Mouse (Mus musculus) hindbrain, embryonic 14.5 days (tissue): ENCODE data around the gene Spns3. TPM values are rescaled to one million over a fixed set of nuclear protein-coding genes. Genes with fewer than 3 reads are reported as not detected.

Experiments
- ATAC-seq: fragments of 200-750 bp; cut with Nextera tagmentation; 2 replicates; pipeline ENCODE4 v1.8.0; 2017; ENCODE audit warnings: moderate number of reproducible peaks, mild to moderate bottlenecking, moderate TSS enrichment, moderate library complexity; ENCODE audit not compliant: low FRiP score
- DNase-seq: peaks from one replicate; pipeline ENCODE4 v3.0.0-alpha.2; 2015; ENCODE audit warnings: low spot score
- H3K27ac ChIP-seq: fragments of 300-500 bp; sonication (generic); 2 replicates; pipeline ENCODE4 v1.5.1; 2014; ENCODE audit warnings: mild to moderate bottlenecking, moderate library complexity
- H3K27me3 ChIP-seq: fragments of 300-500 bp; sonication (generic); 2 replicates; pipeline ENCODE4 v1.6.1; 2014; ENCODE audit warnings: mild to moderate bottlenecking, low read length, mixed read lengths; ENCODE audit not compliant: control insufficient read depth, insufficient read depth
- H3K36me3 ChIP-seq: fragments of 300-500 bp; sonication (generic); replicated peaks from 2 replicates; pipeline ENCODE4 v1.6.1; 2014; ENCODE audit not compliant: control insufficient read depth, insufficient read depth
- H3K4me1 ChIP-seq: fragments of 300-500 bp; sonication (generic); replicated peaks from 2 replicates; pipeline ENCODE4 v1.6.1; 2014; ENCODE audit warnings: antibody characterized with exemption, low read length, mixed read lengths; ENCODE audit not compliant: control insufficient read depth, insufficient read depth
- H3K4me2 ChIP-seq: fragments of 300-500 bp; sonication (generic); replicated peaks from 2 replicates; pipeline ENCODE4 v1.6.1; 2014; ENCODE audit warnings: mild to moderate bottlenecking, moderate library complexity
- H3K4me3 ChIP-seq: fragments of 300-500 bp; sonication (generic); replicated peaks from 2 replicates; pipeline ENCODE4 v1.5.1; 2014; ENCODE audit warnings: mild to moderate bottlenecking, low read length
- H3K9ac ChIP-seq: fragments of 300-500 bp; sonication (generic); 2 replicates; pipeline ENCODE4 v1.6.1; 2014
- H3K9me3 ChIP-seq: fragments of 300-500 bp; sonication (generic); 2 replicates; pipeline ENCODE4 v1.6.1; 2016; ENCODE audit warnings: low read length; ENCODE audit not compliant: control insufficient read depth
- WGBS: fragments of 180-500 bp; shearing (Covaris S2); extraction: QIAGEN DNeasy Blood & Tissue Kit; methylation state at CpG from one replicate; pipeline ENCODE4 v1.1.7; 2014; 5-methylcytosine and 5-hydroxymethylcytosine counted together
- polyA plus RNA-seq: library from polyadenylated mRNA; unstranded; fragments of >200 nt; fragmentation: Nextera tagmentation; extraction: Ambion mirVana; gene quantifications from 2 replicates; pipeline ENCODE4 v1.2.1, GENCODE M21; 2014

Gene Spns3
- polyA plus RNA-seq, 1 experiment from 2014 or later, result 0.11 TPM

DNA sequence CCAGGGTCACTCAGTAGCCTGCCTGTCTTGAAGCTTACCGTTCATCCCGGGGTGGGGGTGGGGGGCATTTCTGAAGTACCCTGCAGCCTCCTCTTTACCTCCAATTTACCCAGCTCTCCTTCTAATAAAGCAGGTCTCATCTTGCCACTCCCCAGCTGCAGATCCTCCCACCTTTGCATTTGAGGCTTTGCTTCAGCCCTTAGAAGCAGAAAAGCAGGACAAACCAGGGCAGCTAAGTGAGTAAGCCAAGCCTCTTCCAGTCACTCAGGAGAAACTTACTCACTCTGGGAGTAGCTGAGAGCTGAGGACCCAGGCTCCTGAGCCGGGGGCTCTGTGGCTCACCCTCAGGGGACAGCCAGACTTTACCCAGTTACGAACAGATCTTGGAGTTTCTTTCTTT is 28.2 kb upstream of the Spns3 start:
- H3K27me3 ChIP-seq, result no peaks in the 10 kb centered on the region
- H3K27ac ChIP-seq, result no peak overlapping the region
- 76% methylated on average over 4 of the region's 4 CpGs for WGBS
- no peaks in the 10 kb centered on the region for H3K36me3 ChIP-seq
- ATAC-seq (no peak), DNase-seq (no peak)
- H3K4me1 ChIP-seq, result peaks cover 9% of the 10 kb centered on the region; the same call in 1 of the 2 replicates
- no peak overlapping the region for H3K4me2 ChIP-seq
- H3K9ac ChIP-seq, result no peak overlapping the region
- no peaks in the 10 kb centered on the region for H3K9me3 ChIP-seq
- no peak overlapping the region for H3K4me3 ChIP-seq

DNA sequence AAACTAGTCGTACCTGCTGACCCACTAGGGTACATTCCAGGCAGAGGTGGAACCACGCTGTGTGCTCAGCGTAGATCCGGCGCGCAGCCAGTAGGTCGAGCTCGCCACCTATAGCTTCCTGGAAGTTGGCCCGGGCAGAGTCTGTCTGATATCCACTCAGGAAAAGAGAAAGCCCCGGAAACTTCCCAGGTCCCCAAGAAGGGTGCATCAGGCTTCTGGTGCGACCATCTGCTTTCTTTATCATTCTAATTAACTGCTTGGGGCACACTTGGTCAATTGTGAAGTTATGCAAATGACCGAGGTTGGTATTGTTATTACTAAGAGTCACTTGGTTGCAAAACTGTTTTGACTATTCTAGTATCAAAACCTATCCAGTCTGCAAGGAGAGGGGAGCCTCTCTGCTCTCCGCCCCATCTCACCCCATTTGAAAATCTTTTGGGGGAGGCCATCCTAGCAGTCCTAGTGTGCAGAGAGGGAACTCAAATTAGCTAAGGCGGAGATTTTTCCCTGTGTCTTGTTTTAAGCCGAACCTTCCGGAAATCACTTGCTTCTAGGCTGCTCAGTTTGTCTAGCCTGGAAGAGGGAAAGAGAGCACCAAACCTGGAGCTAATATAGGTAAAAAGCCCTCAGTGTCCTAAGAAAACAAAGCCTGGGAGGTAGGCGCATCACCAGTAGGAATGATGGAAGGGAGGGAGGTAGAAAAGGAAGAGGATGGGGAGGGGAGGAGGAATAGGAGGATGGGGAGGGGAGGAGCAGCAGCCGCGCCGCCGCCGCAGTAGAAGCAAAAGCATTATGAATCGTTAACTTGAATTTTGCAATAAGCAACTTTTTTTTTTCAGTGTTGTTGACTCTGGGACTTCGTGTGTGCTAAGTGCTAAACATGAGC is 26.4 kb upstream of the Spns3 start:
- no peaks in the 10 kb centered on the region for H3K36me3 ChIP-seq
- ATAC-seq, result peak; percentile 48; the same call in 1 of the 2 replicates
- WGBS, result 1% methylated on average over 24 of the region's 24 CpGs
- H3K4me1 ChIP-seq, result peaks cover 9% of the 10 kb centered on the region; the same call in 1 of the 2 replicates
- H3K4me2 ChIP-seq, result peak overlapping the region; percentile 49
- DNase-seq, result peak; percentile 34
- H3K9me3 ChIP-seq, result no peaks in the 10 kb centered on the region
- peak overlapping the region; percentile 38 for H3K27ac ChIP-seq
- H3K9ac ChIP-seq, result peak overlapping the region; percentile 41; the same call in 1 of the 2 replicates
- no peaks in the 10 kb centered on the region for H3K27me3 ChIP-seq
- H3K4me3 ChIP-seq, result peak overlapping the region; percentile 17

DNA sequence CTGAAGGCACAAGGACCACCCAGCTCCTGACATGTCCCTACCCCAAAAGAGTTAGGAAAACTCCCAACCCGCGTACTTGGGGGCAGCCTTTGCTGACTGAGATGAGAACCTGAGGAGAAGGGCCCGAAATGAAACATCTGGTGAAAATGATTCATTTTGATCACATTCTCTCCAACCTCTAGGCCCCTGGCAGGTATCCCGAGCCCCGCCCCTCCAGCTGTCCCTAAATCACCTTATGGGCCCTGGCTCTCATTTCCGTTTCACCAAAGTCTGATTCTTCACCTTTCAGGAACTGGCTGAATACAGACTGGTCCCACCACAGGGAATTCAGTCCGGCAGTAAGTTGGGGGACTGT is 25.8 kb upstream of the Spns3 start:
- ATAC-seq (no peak), DNase-seq (no peak)
- no peak overlapping the region for H3K27ac ChIP-seq

DNA sequence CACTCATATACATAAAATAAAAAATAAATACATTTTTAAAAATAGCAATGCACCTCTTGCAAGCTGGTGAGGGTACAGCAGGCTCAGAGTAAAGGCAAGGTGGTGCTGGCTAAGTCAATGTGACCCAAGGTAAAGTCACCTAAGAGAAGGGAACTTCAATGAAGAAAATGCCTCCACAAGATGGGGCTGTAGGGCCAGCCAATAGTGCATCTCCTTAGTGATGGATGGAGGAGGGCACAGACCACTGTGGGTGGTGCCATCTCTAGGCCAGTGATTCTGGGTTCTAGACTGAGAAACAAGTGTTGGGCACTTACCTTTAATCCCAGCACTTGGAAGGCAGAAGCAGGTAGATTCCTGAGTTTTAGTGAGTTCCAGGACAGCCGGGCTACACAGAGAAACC is 23.5 kb upstream of the Spns3 start:
- no peak overlapping the region for H3K27ac ChIP-seq
- DNase-seq (no peak), ATAC-seq (no peak)
- H3K9me3 ChIP-seq, result no peaks in the 10 kb centered on the region
- no peak overlapping the region for H3K4me3 ChIP-seq
- peaks cover 9% of the 10 kb centered on the region; the same call in 1 of the 2 replicates for H3K4me1 ChIP-seq
- H3K27me3 ChIP-seq, result no peaks in the 10 kb centered on the region
- WGBS, result 96% methylated on average over 1 of the region's 1 CpGs
- no peak overlapping the region for H3K9ac ChIP-seq
- no peak overlapping the region for H3K4me2 ChIP-seq
- H3K36me3 ChIP-seq, result no peaks in the 10 kb centered on the region

More for the DNA sequence above, 25.8 kb upstream of the Spns3 start:
- 24% methylated on average over 7 of the region's 7 CpGs for WGBS
- Histone ChIP-seq H3K4me3 (peak overlapping the region; percentile 17), H3K4me1 (peaks cover 9% of the 10 kb centered on the region; the same call in 1 of the 2 replicates), H3K4me2 (peak overlapping the region; percentile 49), H3K27me3 (no peaks in the 10 kb centered on the region), H3K36me3 (no peaks in the 10 kb centered on the region), H3K9me3 (no peaks in the 10 kb centered on the region), H3K9ac (no peak overlapping the region)

DNA sequence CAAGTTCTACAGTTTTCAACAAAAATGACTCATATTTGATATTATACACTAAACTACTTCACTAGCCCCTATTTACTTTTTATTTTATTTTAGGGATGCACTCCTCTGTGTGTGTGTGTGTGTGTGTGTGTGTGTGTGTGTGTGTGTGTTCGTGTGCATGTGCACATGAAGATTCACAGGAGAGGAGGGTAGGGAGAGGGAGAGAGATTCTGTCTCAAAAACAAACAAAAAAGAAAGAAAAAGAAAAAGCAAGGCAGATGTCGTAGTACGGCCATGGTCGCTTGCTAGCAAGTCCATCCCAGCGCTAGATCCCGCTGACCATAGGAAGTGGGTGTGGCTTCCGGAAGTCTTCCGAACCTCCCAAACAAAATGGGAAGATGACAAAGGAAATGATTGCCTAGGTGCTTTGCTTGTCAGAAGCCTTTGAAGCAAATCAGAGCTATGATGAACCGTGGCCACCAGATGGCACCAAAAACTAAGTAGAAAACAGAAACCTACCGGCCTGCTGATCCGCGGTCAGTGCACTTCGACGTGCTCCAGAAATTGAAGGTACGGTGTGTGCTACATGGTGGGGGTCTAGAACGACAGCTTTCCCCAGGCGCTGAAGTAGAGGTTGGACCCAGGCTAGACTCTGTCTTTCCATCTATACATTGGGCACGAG is 20.1 kb upstream of the Spns3 start:
- peak overlapping the region; percentile 10; the same call in 1 of the 2 replicates for H3K27ac ChIP-seq
- H3K4me2 ChIP-seq, result peak overlapping the region; percentile 49
- 4% methylated on average over 18 of the region's 18 CpGs for WGBS

DNA sequence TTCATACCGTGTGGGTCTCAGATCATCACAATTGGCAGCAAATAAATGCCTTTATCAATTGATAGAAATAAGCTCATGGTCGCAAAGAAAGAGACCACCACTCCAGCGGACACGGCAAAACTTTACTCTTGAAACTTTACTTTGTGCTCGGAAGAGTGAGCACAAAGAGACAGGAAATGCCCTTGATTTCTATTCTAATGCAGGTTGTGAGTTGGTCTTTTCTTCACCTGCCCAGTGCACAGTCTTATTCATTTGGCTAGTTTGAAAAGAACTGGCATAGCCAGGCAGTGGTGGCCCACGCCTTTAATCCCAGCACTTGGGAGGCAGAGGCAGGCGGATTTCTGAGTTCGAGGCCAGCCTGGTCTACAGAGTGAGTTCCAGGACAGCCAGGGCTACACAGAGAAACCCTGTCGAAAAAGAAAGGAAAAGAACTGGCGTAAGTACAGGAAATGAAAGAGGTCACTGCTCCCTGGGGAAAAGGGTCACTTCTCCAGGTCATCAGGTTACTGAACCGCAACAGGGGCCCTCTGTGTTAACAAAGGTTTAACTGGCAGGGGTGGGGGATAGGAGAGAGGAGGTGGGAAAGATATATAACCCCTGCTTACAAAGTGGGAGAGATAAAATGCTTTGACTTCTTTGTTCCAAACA is 19.5 kb upstream of the Spns3 start:
- Histone ChIP-seq H3K9me3 (no peaks in the 10 kb centered on the region), H3K27me3 (no peaks in the 10 kb centered on the region), H3K9ac (peak overlapping the region; percentile 51), H3K4me2 (peak overlapping the region; percentile 49), H3K4me1 (no peaks in the 10 kb centered on the region), H3K4me3 (peak overlapping the region; percentile 23; the same call in 1 of the 2 replicates), H3K36me3 (no peaks in the 10 kb centered on the region), H3K27ac (0 out of 2 replicates have a peak overlapping the region, but pooled peaks have one; percentile 10)
- DNase-seq, result no peak
- no peak for ATAC-seq
- 69% methylated on average over 11 of the region's 11 CpGs for WGBS

More for the DNA sequence above, 20.1 kb upstream of the Spns3 start:
- Histone ChIP-seq H3K4me3 (peak overlapping the region; percentile 23), H3K9ac (peak overlapping the region; percentile 51), H3K27me3 (no peaks in the 10 kb centered on the region), H3K9me3 (no peaks in the 10 kb centered on the region), H3K36me3 (no peaks in the 10 kb centered on the region), H3K4me1 (no peaks in the 10 kb centered on the region)
- ATAC-seq, result peak; percentile 84
- DNase-seq, result peak; percentile 96

DNA sequence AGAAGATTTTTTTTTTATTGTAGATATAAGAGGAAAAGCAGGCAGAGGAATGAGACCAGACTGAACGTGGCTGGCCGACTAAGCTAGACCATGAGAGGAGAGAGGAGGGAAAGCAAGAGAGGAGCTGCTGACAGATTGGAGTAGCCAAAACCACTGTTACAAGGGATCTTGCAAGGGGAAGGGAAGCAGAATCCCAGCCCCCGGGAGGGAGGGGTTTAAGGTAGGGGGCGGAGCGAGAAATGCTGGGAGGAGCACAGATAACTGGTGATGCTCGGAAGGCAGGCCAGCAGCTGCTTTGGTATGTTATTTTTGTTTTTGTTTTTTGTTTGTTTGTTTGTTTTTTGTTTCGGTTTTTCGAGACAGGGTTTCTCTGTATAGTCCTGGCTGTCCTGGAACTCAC is 18.7 kb upstream of the Spns3 start:
- H3K4me3 ChIP-seq, result no peak overlapping the region
- H3K27me3 ChIP-seq, result no peaks in the 10 kb centered on the region
- no peak overlapping the region for H3K4me2 ChIP-seq
- no peak overlapping the region for H3K27ac ChIP-seq
- H3K4me1 ChIP-seq, result no peaks in the 10 kb centered on the region
- DNase-seq, result no peak
- no peak overlapping the region for H3K9ac ChIP-seq
- WGBS, result 56% methylated on average over 8 of the region's 8 CpGs
- no peaks in the 10 kb centered on the region for H3K9me3 ChIP-seq
- no peaks in the 10 kb centered on the region for H3K36me3 ChIP-seq
- ATAC-seq, result no peak

DNA sequence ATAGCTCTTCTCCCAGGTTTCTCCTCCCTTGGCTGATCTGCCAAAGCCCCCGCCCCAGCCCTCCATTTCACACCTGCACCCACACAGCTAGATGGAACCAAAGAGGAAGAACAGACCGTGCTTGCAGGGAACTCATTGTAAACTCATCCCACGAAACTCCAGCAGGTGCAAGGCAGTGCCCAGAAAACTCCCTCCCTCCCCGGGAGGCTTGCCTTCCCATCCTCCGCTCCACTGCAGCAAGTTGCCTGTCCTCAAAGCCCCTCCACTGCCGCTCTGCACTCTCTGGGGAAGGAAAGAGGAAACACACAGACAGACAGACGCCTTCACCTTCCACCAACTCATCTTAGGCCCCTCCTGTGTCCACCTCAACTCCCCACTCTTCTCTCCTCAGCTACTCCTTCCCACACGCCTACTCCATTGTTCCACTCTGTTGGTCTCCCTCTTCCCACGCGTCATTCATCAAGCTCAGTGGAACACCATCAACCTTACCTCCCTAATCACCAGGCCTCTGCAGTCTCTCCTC is 16.6 kb upstream of the Spns3 start:
- Histone ChIP-seq H3K9ac (no peak overlapping the region), H3K4me2 (no peak overlapping the region), H3K4me1 (no peaks in the 10 kb centered on the region), H3K27ac (no peak overlapping the region), H3K4me3 (no peak overlapping the region), H3K9me3 (no peaks in the 10 kb centered on the region), H3K27me3 (no peaks in the 10 kb centered on the region), H3K36me3 (no peaks in the 10 kb centered on the region)
- DNase-seq, result no peak
- WGBS, result 37% methylated on average over 10 of the region's 10 CpGs
- no peak for ATAC-seq

DNA sequence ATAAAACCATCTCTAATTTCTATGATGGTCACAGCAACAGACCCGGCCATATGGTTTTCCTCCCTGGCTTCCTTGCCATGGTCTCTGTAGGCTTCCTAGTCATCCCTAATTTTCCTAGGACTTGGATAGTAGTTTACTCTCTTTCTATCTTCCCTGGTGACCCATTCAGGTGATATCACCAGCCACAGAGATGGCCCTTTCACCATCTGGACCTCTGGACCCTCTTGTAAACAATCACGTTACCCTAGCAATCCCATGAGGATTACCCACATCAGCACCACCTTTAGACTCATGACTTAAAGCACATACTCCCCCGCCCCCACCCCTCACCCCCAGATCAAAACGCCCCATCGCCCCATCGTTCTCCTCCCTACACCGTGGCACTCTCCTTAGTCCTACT is 16.0 kb upstream of the Spns3 start:
- H3K4me3 ChIP-seq, result no peak overlapping the region
- WGBS, result 81% methylated on average over 7 of the region's 7 CpGs
- no peaks in the 10 kb centered on the region for H3K36me3 ChIP-seq
- H3K27me3 ChIP-seq, result no peaks in the 10 kb centered on the region
- H3K4me1 ChIP-seq, result no peaks in the 10 kb centered on the region
- ATAC-seq, result no peak
- no peak overlapping the region for H3K9ac ChIP-seq
- no peaks in the 10 kb centered on the region for H3K9me3 ChIP-seq
- H3K27ac ChIP-seq, result no peak overlapping the region
- no peak overlapping the region for H3K4me2 ChIP-seq
- DNase-seq, result no peak
